ENCODE assay signal across 11 mouse cellular contexts in the genomic region with DNA sequence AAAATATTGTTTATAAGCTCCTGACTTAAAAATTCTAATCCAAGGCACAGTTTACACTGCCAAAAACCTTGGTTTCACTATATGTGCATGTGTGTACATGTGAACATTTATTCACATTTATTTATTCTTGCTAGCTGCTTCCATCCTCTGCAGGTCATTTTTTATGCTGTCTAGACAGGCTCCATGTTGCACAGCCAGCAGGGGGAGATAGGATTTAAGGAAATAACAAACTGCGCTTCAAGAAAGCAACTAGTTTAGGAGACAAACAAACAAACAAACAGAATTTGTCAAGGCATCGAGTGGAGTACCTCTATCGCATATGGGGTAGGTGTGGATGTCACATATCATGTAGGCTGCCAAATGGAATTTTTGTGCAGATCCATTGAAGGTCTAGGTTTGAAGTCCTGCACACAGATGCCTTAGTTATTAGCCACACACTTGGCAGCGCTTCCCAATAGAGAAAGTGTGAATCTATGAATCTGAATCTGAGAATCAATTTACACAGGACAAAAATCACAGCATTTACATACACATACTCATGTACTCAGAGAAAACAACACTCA.
DNase-seq lines count a peak whose midpoint lies in the region; ATAC-seq and TF ChIP-seq lines count a peak whose summit lies in the region.
"Had no signal": no experiment of that assay in that cellular context is flagged by ENCODE, and none has a peak within 500 bp of the region (broad histone marks: within the 10 kb centered on the region; RNA-seq: fewer than 3 reads in every experiment).

No protein-coding gene starts in this region.

- no peak for DNase-seq in forebrain, embryonic 10.5 days (ENCODE audit: extremely low spot score, low spot score)
- peak; percentile 43 for DNase-seq in lung, embryonic 14.5 days
- no peak for DNase-seq in lung, postnatal 4 days
- peak; percentile 79 for DNase-seq in forebrain, postnatal 0 days
- DNase-seq in left cerebral cortex, postnatal 25 days (ENCODE audit: low spot score in 2 of 2) = peak; percentile 57 to 67
- no peak for DNase-seq in embryo, embryonic 10 days (ENCODE audit: low spot score)

- no peaks in the 10 kb centered on the region for H3K4me1 ChIP-seq in forebrain, embryonic 12.5 days
- H3K4me1 ChIP-seq in forebrain, embryonic 10.5 days = 0 out of 2 replicates have a peak, but pooled peaks cover 1% of the 10 kb centered on the region
- no peaks in the 10 kb centered on the region for H3K4me1 ChIP-seq in lung, embryonic 14.5 days (ENCODE audit: insufficient read depth)
- no peaks in the 10 kb centered on the region for H3K4me1 ChIP-seq in forebrain, postnatal 0 days (ENCODE audit: insufficient read depth)
- H3K4me1 ChIP-seq: heart, embryonic 10.5 days had no signal

- no peaks in the 10 kb centered on the region for H3K9me3 ChIP-seq in forebrain, embryonic 12.5 days
- H3K9me3 ChIP-seq in forebrain, embryonic 10.5 days = no peaks in the 10 kb centered on the region
- no peaks in the 10 kb centered on the region for H3K9me3 ChIP-seq in lung, embryonic 14.5 days (ENCODE audit: low read depth, low read length)
- no peaks in the 10 kb centered on the region for H3K9me3 ChIP-seq in forebrain, postnatal 0 days (ENCODE audit: low read length)
- H3K9me3 ChIP-seq: embryonic facial prominence, embryonic 13.5 days; heart, embryonic 10.5 days had no signal

- no peak overlapping the region for H3K4me3 ChIP-seq in forebrain, embryonic 12.5 days (replicated peaks)
- no peak overlapping the region for H3K4me3 ChIP-seq in forebrain, embryonic 10.5 days
- no peak overlapping the region for H3K4me3 ChIP-seq in lung, embryonic 14.5 days (ENCODE audit: low read depth, low read length)
- H3K4me3 ChIP-seq in forebrain, postnatal 0 days (ENCODE audit: low read depth, low read length) = no peak overlapping the region
- H3K4me3 ChIP-seq: embryonic facial prominence, embryonic 13.5 days; heart, embryonic 10.5 days had no signal

- no peak overlapping the region for H3K4me2 ChIP-seq in forebrain, embryonic 12.5 days
- no peak overlapping the region for H3K4me2 ChIP-seq in lung, embryonic 14.5 days
- no peak overlapping the region for H3K4me2 ChIP-seq in forebrain, postnatal 0 days (ENCODE audit: low read depth)
- H3K4me2 ChIP-seq: embryonic facial prominence, embryonic 13.5 days had no signal

- no peaks in the 10 kb centered on the region for H3K36me3 ChIP-seq in forebrain, embryonic 12.5 days (replicated peaks)
- no peaks in the 10 kb centered on the region for H3K36me3 ChIP-seq in forebrain, embryonic 10.5 days (replicated peaks)
- no peaks in the 10 kb centered on the region for H3K36me3 ChIP-seq in lung, embryonic 14.5 days (ENCODE audit: insufficient read depth)
- H3K36me3 ChIP-seq in forebrain, postnatal 0 days (ENCODE audit: insufficient read depth) = no peaks in the 10 kb centered on the region
- H3K36me3 ChIP-seq: embryonic facial prominence, embryonic 13.5 days; heart, embryonic 10.5 days had no signal

- H3K27me3 ChIP-seq in forebrain, embryonic 12.5 days = no peaks in the 10 kb centered on the region
- H3K27me3 ChIP-seq in forebrain, embryonic 10.5 days (ENCODE audit: poor library complexity, severe bottlenecking) = no peaks in the 10 kb centered on the region
- H3K27me3 ChIP-seq in lung, embryonic 14.5 days (ENCODE audit: insufficient read depth, low read length) = no peaks in the 10 kb centered on the region
- H3K27me3 ChIP-seq in forebrain, postnatal 0 days (ENCODE audit: insufficient read depth, low read length) = no peaks in the 10 kb centered on the region
- H3K27me3 ChIP-seq: CH12.LX; embryonic facial prominence, embryonic 13.5 days had no signal

- peak; percentile 51 for ATAC-seq in forebrain, embryonic 12.5 days (ENCODE audit: low FRiP score)
- ATAC-seq in lung, embryonic 14.5 days (ENCODE audit: insufficient read depth) = no peak
- peak; percentile 58 for ATAC-seq in forebrain, postnatal 0 days
- no peak for ATAC-seq in megakaryocyte-erythroid progenitor cell, adult 5-6 weeks (replicated peaks; ENCODE audit: low FRiP score, low TSS enrichment, poor library complexity, severe bottlenecking)

- no peak overlapping the region for H3K27ac ChIP-seq in forebrain, embryonic 12.5 days
- no peak overlapping the region for H3K27ac ChIP-seq in forebrain, embryonic 10.5 days
- no peak overlapping the region for H3K27ac ChIP-seq in lung, embryonic 14.5 days (ENCODE audit: low read depth)
- H3K27ac ChIP-seq in forebrain, postnatal 0 days (ENCODE audit: low read depth, low read length) = peak overlapping the region; percentile 30; the same call in 1 of the 2 replicates
- H3K27ac ChIP-seq: embryonic facial prominence, embryonic 13.5 days; heart, embryonic 10.5 days had no signal

- 66% methylated on average over 4 of the region's 4 CpGs for WGBS in forebrain, embryonic 12.5 days
- 78% methylated on average over 4 of the region's 4 CpGs for WGBS in forebrain, embryonic 10.5 days
- 65% methylated on average over 4 of the region's 4 CpGs for WGBS in lung, embryonic 14.5 days
- WGBS in forebrain, postnatal 0 days = 42% methylated on average over 4 of the region's 4 CpGs

- intact Hi-C loops in left cerebral cortex, postnatal 25 days (cut with DNase I) = loop anchor here (2.0 to 10.0 kb wide), 5 partner anchors 334 to 874 kb away; no protein-coding TSS in a partner anchor

- TF ChIP-seq CTCF in lung, embryonic 14.5 days (IDR thresholded peaks at IDR 0.05; ENCODE audit: low read depth) = peak; percentile 46
- TF ChIP-seq CTCF in forebrain, postnatal 0 days (IDR thresholded peaks at IDR 0.05; ENCODE audit: low read depth) = peak; percentile 78

- no peak overlapping the region for H3K9ac ChIP-seq in forebrain, embryonic 12.5 days
- no peak overlapping the region for H3K9ac ChIP-seq in lung, embryonic 14.5 days
- no peak overlapping the region for H3K9ac ChIP-seq in forebrain, postnatal 0 days
- H3K9ac ChIP-seq: embryonic facial prominence, embryonic 13.5 days had no signal

Comparison
In these comparisons a context has a peak if more than half of its experiments do, and no peak if none do; other contexts are left out.
1. DNase-seq: peak in lung, embryonic 14.5 days (single experiment), forebrain, postnatal 0 days (single experiment) and left cerebral cortex, postnatal 25 days (2 of 2); none in forebrain, embryonic 10.5 days (single experiment), lung, postnatal 4 days (0 of 2) and embryo, embryonic 10 days (single experiment).
2. ATAC-seq: peak in forebrain, embryonic 12.5 days (single experiment) and forebrain, postnatal 0 days (single experiment); none in lung, embryonic 14.5 days (single experiment) and megakaryocyte-erythroid progenitor cell, adult 5-6 weeks (single experiment).